Mouse (Mus musculus) cortical plate, adult 2 months (tissue): Measurements from ENCODE around the gene Oosp1.

Source experiments
- CTCF ChIP-seq: fragments of 200-500 bp; IDR thresholded peaks from 2 replicates; pipeline ENCODE4 v1.5.1; 2011; ENCODE audit warnings: mild to moderate bottlenecking, control low read depth, low read length; ENCODE audit not compliant: insufficient read depth; ENCODE audit errors: extremely low read depth
- POLR2A ChIP-seq: fragments of 200-500 bp; IDR thresholded peaks from 2 replicates; pipeline ENCODE4 v1.6.1; 2011; ENCODE audit warnings: mild to moderate bottlenecking, low read length, control low read depth; ENCODE audit not compliant: insufficient read depth; ENCODE audit errors: extremely low read depth

DNA sequence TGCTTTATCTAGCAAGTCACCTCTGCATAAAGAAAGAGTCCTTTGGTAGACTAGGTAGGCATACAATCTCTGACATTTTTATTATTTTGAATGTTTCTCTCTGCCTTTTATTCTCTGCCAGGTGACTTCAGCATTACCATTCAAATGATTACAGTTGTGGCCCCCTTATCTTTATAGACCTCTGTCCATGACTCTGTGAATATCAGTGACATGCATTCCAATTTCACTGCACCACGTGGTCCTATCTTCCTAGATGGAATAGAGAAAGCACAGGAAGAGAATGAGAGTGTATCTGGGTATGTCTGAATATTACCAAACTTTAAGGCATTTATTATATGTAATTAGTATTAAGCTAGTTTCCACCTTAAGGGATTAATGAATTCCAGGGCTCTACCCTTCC, 45.5 kb upstream of the Oosp1 start:
- no peak for TF ChIP-seq POLR2A
- TF ChIP-seq CTCF = no peak
